ENCODE assay signal across 12 mouse cellular contexts in the genomic region with DNA sequence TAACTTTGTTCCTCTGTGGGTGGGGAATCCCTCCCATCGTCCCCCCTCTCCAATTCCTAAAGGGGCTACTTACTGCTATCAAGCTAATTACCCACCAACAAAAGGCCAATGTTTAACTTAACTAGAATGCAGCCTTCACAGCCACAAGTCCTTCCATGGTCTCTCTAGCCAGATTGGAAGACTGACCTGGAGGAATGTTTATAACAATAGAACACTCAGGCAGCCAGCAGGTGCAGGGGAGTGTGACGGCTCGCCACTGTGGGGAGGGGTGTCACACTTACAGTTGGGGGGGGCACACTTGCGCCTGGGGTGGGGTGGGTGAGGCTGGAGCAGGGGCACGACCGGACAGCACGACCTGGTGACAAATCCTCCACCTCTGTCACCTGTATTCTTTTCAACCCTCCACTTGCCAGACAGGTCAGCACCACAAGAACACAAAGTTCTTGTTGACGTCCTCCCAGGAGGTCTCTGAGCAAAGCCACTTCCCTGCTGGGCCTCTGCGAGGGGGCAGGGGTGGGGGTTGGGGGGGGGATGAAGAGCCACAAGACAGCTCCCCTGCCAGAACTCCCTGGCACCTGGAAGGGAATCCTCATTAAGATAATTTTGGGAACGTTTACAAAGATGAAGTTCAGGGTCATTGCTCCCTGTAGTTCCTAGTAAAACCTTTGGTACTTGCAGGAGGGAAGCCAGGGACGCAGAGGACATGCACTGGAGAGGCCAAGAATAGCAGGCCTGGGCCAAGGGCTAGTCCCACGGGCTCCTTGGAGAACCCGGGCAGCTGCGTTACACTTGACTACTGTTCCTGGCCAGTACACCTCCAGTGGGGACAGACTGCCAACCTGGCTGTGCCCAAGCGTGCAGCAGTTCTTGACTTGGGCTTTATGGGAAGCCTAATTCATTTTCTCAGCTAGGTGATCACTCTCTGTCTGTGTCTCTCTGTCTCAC.
DNase-seq lines count a peak whose midpoint lies in the region.
"Had no signal": no experiment of that assay in that cellular context is flagged by ENCODE, and none has a peak within 500 bp of the region (broad histone marks: within the 10 kb centered on the region; RNA-seq: fewer than 3 reads in every experiment).

No protein-coding gene starts in this region.

- peak; percentile 8 for DNase-seq in gastrocnemius, postnatal 10 days
- DNase-seq in gastrocnemius, postnatal 4 days (ENCODE audit: low spot score in 2 of 2) = no peak
- peak; percentile 24 for DNase-seq in Muller cell, postnatal 12 days (ENCODE audit: inconsistent ontology term)
- peak; percentile 77 for DNase-seq in kidney, adult 11 months
- DNase-seq in kidney, postnatal 14 days = peak; percentile 80
- DNase-seq in left cerebral cortex, postnatal 25 days (ENCODE audit: low spot score in 2 of 2) = no peak
- DNase-seq in layer of hippocampus, adult 11-12 months (ENCODE audit: low spot score) = no peak
- DNase-seq in thymus, adult 18-20 months = no peak
- DNase-seq: cerebellum, postnatal 36 days; liver, postnatal 0 days; midbrain, embryonic 14.5 days; thymus, adult 2 months had no signal

- intact Hi-C loops in left cerebral cortex, postnatal 25 days (cut with DNase I) = no loop called here

Comparison
In these comparisons a context has a peak if more than half of its experiments do, and no peak if none do; other contexts are left out.
1. DNase-seq: peak in gastrocnemius, postnatal 10 days (single experiment), Muller cell, postnatal 12 days (single experiment), kidney, adult 11 months (single experiment) and kidney, postnatal 14 days (single experiment); none in gastrocnemius, postnatal 4 days (0 of 2), left cerebral cortex, postnatal 25 days (0 of 2), layer of hippocampus, adult 11-12 months (single experiment) and thymus, adult 18-20 months (0 of 2).